Mouse (Mus musculus): Measurements from ENCODE around the gene F2.

DNA sequence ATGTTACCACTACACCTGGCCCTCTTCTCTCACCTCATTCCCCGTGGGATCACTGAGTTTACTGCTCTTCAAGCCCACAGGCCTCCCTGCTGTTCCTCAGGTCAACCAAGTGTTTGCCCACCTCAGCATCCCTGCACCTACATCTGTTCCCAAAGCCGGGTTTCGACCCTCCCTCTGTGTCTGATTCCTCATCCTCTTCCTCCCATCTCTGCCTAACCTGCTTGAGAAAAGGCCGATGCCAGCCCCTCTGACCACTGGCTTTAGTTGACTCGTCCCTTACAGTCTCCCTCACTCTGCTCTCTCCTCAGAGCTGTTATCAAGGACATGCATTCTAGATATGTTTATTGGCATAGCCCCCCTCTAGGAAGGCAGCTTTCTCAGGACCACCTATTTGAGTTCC, 8.7 kb downstream of the F2 start:
- TF ChIP-seq POLR2A (IDR thresholded peaks at IDR 0.05; ENCODE audit: control insufficient read depth, low read depth, low read length) (no peak), CTCF (IDR thresholded peaks at IDR 0.05; ENCODE audit: control insufficient read depth, insufficient read depth, insufficient replicate concordance, low read depth, low read length) (no peak)
